Mouse (Mus musculus) E14TG2a.4 (cell line): ENCODE results near the gene Tnni2.

Source experiments
- CTCF ChIP-seq: conservative IDR thresholded peaks from 2 replicates; pipeline ENCODE4 v1.5.1; 2014; ENCODE audit warnings: low read length
- NANOG ChIP-seq: IDR thresholded peaks from 2 replicates; pipeline ENCODE4 v1.6.1; 2014; ENCODE audit warnings: borderline replicate concordance, low read length, mixed read lengths
- POU5F1 ChIP-seq: IDR thresholded peaks from 2 replicates; pipeline ENCODE4 v1.6.1; 2014; ENCODE audit warnings: low read length, borderline replicate concordance

- TF ChIP-seq CTCF (no peak), POU5F1 (no peak), NANOG (no peak)
These were observed 32.0 kb upstream of the Tnni2 start for GRCm38 (mm10) chr7:142409603-142410002.
